Mouse (Mus musculus) limb, embryonic 12.5 days (tissue): ENCODE measurements around the gene Ush2a. TPM values are rescaled to one million over a fixed set of nuclear protein-coding genes. Genes with fewer than 3 reads are reported as not detected.
A peak's percentile ranks its signal among the peaks of the same experiment; 100 is the strongest.

Experiments
- ATAC-seq: fragments of 200-750 bp; cut with Nextera tagmentation; 2 replicates; pipeline ENCODE4 v1.8.0; 2017; ENCODE audit warnings: low read depth, moderate TSS enrichment; ENCODE audit not compliant: insufficient number of reproducible peaks, insufficient read depth, low FRiP score, low TSS enrichment
- H3K27ac ChIP-seq: fragments of 300-500 bp; sonication (generic); 2 replicates; pipeline ENCODE4 v1.5.1; 2016; ENCODE audit warnings: mild to moderate bottlenecking, moderate library complexity
- H3K27me3 ChIP-seq: fragments of 300-500 bp; sonication (generic); 2 replicates; pipeline ENCODE4 v1.6.1; 2016; ENCODE audit warnings: mild to moderate bottlenecking, moderate library complexity
- H3K36me3 ChIP-seq: fragments of 300-500 bp; sonication (generic); 2 replicates; pipeline ENCODE4 v1.6.1; 2016; ENCODE audit warnings: mild to moderate bottlenecking, moderate library complexity
- H3K4me1 ChIP-seq: fragments of 300-500 bp; sonication (generic); replicated peaks from 2 replicates; pipeline ENCODE4 v1.6.1; 2016
- H3K4me2 ChIP-seq: fragments of 300-500 bp; sonication (generic); 2 replicates; pipeline ENCODE4 v1.6.1; 2016; ENCODE audit warnings: mild to moderate bottlenecking, moderate library complexity
- H3K4me3 ChIP-seq: fragments of 300-500 bp; sonication (generic); replicated peaks from 2 replicates; pipeline ENCODE4 v1.5.1; 2016; ENCODE audit warnings: mild to moderate bottlenecking
- H3K9ac ChIP-seq: fragments of 300-500 bp; sonication (generic); replicated peaks from 2 replicates; pipeline ENCODE4 v1.6.1; 2016; ENCODE audit warnings: mild to moderate bottlenecking, moderate library complexity
- H3K9me3 ChIP-seq: fragments of 300-500 bp; sonication (generic); 2 replicates; pipeline ENCODE4 v1.6.1; 2016; ENCODE audit warnings: mild to moderate bottlenecking, moderate library complexity
- WGBS: fragments of 180-500 bp; shearing (Covaris S2); methylation state at CpG from one replicate; pipeline ENCODE4 v1.1.7; 2016; 5-methylcytosine and 5-hydroxymethylcytosine counted together
- polyA plus RNA-seq: library from polyadenylated mRNA; unstranded; fragments of >200 nt; fragmentation: Nextera tagmentation; extraction: Ambion mirVana; gene quantifications from 2 replicates; pipeline ENCODE4 v1.2.1, GENCODE M21; 2016

Gene Ush2a
- polyA plus RNA-seq, 1 experiment from 2014 or later: 0.08 TPM

DNA sequence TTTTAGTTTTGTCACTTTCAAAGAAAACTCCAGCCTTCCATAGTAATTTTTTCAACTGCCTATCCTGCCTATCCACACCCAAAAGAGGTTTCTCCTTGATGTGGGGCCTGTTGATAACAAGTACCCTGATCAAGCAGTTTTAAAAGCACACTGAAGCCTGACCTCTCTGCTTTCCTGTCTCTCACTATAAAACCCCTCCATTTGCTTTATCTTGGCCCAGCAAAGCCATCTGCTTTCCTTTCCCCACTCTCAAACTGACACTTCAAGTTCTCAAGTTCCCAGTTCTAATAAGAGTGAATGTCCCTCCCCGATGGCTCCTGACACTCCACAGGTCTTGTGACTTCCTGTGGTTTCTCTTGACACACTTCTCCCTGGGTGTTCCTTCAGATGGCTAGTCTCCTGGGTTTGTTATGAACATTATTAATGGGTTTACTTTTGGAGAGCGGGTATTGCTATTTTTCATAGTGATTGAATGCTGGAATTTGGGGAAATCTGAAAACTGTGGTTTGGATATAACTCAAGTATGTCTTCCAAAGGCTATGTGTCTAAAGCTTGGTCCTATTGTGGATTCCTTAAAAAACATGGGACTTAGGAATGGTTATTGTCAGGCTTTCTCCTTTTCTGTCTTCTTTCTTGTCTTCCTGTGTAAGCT, 126.1 kb downstream of the Ush2a start:
- Histone ChIP-seq H3K27ac (no peak overlapping the region), H3K9me3 (no peaks in the 10 kb centered on the region), H3K4me1 (no peaks in the 10 kb centered on the region), H3K27me3 (peaks cover 7% of the 10 kb centered on the region), H3K4me3 (no peak overlapping the region), H3K4me2 (no peak overlapping the region), H3K9ac (no peak overlapping the region), H3K36me3 (no peaks in the 10 kb centered on the region)
- 58% methylated on average over 2 of the region's 2 CpGs for WGBS
- ATAC-seq: no peak

- H3K27ac ChIP-seq: no peak overlapping the region
- no peaks in the 10 kb centered on the region for H3K36me3 ChIP-seq
- peak; percentile 42; the same call in 1 of the 2 replicates for ATAC-seq
- H3K9me3 ChIP-seq: no peaks in the 10 kb centered on the region
- H3K4me3 ChIP-seq: no peak overlapping the region
- H3K4me2 ChIP-seq: no peak overlapping the region
- WGBS: 61% methylated on average over 6 of the region's 6 CpGs
- no peaks in the 10 kb centered on the region for H3K4me1 ChIP-seq
- no peak overlapping the region for H3K9ac ChIP-seq
- peaks cover 2% of the 10 kb centered on the region for H3K27me3 ChIP-seq
Observed at GRCm38 (mm10) chr1:188390080-188390479, 128.3 kb downstream of the Ush2a start.

GRCm38 (mm10) chr1:188407176-188407575, 145.4 kb downstream of the Ush2a start:
- H3K36me3 ChIP-seq: no peaks in the 10 kb centered on the region
- H3K4me3 ChIP-seq: no peak overlapping the region
- no peak overlapping the region for H3K27ac ChIP-seq
- H3K9me3 ChIP-seq: no peaks in the 10 kb centered on the region
- H3K4me1 ChIP-seq: no peaks in the 10 kb centered on the region
- no peak overlapping the region for H3K4me2 ChIP-seq
- no peak overlapping the region for H3K9ac ChIP-seq
- WGBS: 91% methylated on average over 4 of the region's 4 CpGs
- no peaks in the 10 kb centered on the region for H3K27me3 ChIP-seq
- no peak for ATAC-seq

- no peaks in the 10 kb centered on the region for H3K36me3 ChIP-seq
- no peak overlapping the region for H3K4me3 ChIP-seq
- H3K4me2 ChIP-seq: no peak overlapping the region
- no peak overlapping the region for H3K27ac ChIP-seq
- H3K9ac ChIP-seq: no peak overlapping the region
- no peak for ATAC-seq
- H3K9me3 ChIP-seq: no peaks in the 10 kb centered on the region
- no peaks in the 10 kb centered on the region for H3K4me1 ChIP-seq
- 76% methylated on average over 8 of the region's 8 CpGs for WGBS
- H3K27me3 ChIP-seq: no peaks in the 10 kb centered on the region
Observed at GRCm38 (mm10) chr1:188407613-188408386, 146.0 kb downstream of the Ush2a start.

GRCm38 (mm10) chr1:188410547-188410946, 148.7 kb downstream of the Ush2a start:
- Histone ChIP-seq H3K27me3 (no peaks in the 10 kb centered on the region), H3K4me3 (no peak overlapping the region), H3K4me2 (no peak overlapping the region), H3K9me3 (no peaks in the 10 kb centered on the region), H3K27ac (no peak overlapping the region), H3K36me3 (no peaks in the 10 kb centered on the region), H3K9ac (no peak overlapping the region), H3K4me1 (no peaks in the 10 kb centered on the region)
- no peak for ATAC-seq
- WGBS: 76% methylated on average over 3 of the region's 3 CpGs

DNA sequence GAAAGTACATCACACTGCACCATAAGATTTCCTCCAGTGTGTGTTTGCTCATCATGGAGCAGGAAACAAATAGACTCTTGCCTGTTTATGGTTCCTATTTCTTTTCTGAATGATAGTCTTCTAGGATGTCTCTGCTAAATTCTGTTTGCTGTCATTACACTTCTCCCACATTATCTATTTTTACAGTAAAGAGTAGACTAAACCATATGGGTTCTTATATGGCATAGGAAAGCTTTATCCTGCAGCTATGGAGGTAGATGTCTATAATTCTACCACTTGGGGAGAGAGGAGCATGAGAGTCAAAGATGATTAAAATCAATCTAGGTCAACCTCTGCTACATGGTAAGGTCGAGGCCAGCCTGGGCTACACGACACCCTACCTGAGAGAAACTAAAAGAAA, 158.7 kb downstream of the Ush2a start:
- Histone ChIP-seq H3K27ac (no peak overlapping the region), H3K9ac (no peak overlapping the region), H3K27me3 (no peaks in the 10 kb centered on the region), H3K4me2 (no peak overlapping the region), H3K36me3 (no peaks in the 10 kb centered on the region), H3K4me3 (no peak overlapping the region), H3K9me3 (no peaks in the 10 kb centered on the region), H3K4me1 (peaks cover 8% of the 10 kb centered on the region; the same call in 1 of the 2 replicates)
- 87% methylated on average over 2 of the region's 2 CpGs for WGBS
- no peak for ATAC-seq

GRCm38 (mm10) chr1:188428172-188428571, 166.3 kb downstream of the Ush2a start:
- 77% methylated on average over 6 of the region's 6 CpGs for WGBS
- Histone ChIP-seq H3K4me2 (no peak overlapping the region), H3K9me3 (no peaks in the 10 kb centered on the region), H3K27ac (no peak overlapping the region), H3K27me3 (no peaks in the 10 kb centered on the region), H3K36me3 (no peaks in the 10 kb centered on the region), H3K4me3 (no peak overlapping the region), H3K9ac (no peak overlapping the region), H3K4me1 (no peaks in the 10 kb centered on the region)
- no peak for ATAC-seq

DNA sequence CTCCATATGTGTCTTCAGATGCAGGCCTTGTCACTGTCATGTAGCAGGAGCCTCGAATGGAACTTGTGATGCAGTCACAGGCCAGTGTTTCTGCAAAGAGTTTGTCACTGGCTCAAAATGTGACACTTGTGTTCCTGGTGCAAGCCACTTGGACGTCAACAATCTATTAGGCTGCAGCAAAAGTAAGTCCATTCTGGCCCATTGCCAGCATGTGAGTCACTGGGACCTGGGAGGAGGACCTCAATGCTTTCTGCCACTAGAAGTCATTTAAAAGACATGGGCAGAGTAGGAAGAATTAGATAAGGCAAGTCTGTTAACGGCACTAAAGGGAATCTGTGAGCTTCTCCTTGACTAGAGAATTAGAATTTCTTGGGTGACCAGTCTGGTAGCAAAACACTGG, 168.9 kb downstream of the Ush2a start:
- Histone ChIP-seq H3K9me3 (no peaks in the 10 kb centered on the region), H3K4me2 (no peak overlapping the region), H3K9ac (no peak overlapping the region), H3K4me3 (no peak overlapping the region), H3K27me3 (no peaks in the 10 kb centered on the region), H3K36me3 (no peaks in the 10 kb centered on the region), H3K4me1 (no peaks in the 10 kb centered on the region), H3K27ac (no peak overlapping the region)
- no peak for ATAC-seq
- WGBS: 66% methylated on average over 3 of the region's 3 CpGs

DNA sequence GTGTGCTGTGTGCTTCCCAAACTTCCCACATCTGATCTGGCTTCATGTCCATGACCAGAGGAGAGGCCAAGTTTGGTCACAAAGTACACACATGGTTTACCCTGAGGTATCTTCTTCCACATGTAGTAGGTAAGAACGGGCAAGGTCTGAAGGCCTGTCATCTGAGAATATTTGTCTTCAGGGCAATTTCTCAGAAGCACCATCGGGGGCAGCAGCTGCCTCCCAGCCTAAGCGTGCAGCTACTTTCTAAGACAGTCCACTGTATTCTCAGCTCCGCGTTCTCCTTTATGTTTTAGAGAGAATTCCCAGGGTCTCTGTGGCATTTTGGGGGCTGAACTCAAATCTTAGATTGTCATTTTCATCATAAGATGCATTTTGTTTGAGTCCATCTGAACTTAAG, 186.1 kb downstream of the Ush2a start:
- Histone ChIP-seq H3K4me2 (no peak overlapping the region), H3K4me3 (no peak overlapping the region), H3K9ac (no peak overlapping the region), H3K9me3 (no peaks in the 10 kb centered on the region), H3K27ac (no peak overlapping the region), H3K4me1 (no peaks in the 10 kb centered on the region), H3K27me3 (no peaks in the 10 kb centered on the region; the same call in 1 of the 2 replicates), H3K36me3 (no peaks in the 10 kb centered on the region)
- no peak for ATAC-seq
- 75% methylated on average over 5 of the region's 5 CpGs for WGBS

DNA sequence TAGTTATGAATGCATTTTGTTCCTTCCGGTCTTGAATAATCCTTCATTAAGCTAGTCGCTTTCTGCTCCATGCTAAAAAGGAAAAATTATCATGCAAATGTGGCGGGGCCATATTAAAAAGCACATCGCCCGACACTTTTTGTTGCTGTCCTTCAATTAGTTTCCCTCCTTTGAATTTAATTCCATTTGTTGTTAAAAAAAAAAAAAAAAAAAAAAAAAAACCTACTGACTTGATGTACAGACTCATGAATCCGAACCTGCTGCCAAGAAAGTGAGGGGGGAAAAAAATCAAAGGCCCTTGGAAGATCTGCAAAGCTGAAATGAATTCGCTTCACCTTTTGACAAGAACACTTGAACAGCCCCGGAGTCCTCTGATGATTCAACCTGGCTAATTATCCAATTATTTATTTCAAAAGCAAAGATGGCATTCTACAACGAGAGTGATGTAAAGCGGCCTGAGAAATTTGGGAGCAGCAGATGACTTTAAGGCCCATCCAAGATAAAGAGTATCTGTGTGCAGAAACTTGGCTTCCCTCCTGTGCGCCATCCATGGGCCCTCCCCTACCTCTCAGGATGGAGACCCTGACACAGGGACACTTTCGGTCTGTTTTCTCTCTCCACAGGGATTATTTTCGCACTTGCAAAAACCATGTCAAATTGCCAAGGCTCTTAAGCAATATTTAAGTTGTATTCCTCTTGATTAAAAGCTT, 194.8 kb downstream of the Ush2a start:
- peaks cover 10% of the 10 kb centered on the region; the same call in 1 of the 2 replicates for H3K27me3 ChIP-seq
- no peak overlapping the region for H3K4me3 ChIP-seq
- H3K27ac ChIP-seq: no peak overlapping the region
- ATAC-seq: no peak
- H3K9me3 ChIP-seq: no peaks in the 10 kb centered on the region
- no peaks in the 10 kb centered on the region for H3K36me3 ChIP-seq
- WGBS: 51% methylated on average over 13 of the region's 13 CpGs
- no peak overlapping the region for H3K9ac ChIP-seq
- H3K4me2 ChIP-seq: no peak overlapping the region
- H3K4me1 ChIP-seq: peaks cover 9% of the 10 kb centered on the region

DNA sequence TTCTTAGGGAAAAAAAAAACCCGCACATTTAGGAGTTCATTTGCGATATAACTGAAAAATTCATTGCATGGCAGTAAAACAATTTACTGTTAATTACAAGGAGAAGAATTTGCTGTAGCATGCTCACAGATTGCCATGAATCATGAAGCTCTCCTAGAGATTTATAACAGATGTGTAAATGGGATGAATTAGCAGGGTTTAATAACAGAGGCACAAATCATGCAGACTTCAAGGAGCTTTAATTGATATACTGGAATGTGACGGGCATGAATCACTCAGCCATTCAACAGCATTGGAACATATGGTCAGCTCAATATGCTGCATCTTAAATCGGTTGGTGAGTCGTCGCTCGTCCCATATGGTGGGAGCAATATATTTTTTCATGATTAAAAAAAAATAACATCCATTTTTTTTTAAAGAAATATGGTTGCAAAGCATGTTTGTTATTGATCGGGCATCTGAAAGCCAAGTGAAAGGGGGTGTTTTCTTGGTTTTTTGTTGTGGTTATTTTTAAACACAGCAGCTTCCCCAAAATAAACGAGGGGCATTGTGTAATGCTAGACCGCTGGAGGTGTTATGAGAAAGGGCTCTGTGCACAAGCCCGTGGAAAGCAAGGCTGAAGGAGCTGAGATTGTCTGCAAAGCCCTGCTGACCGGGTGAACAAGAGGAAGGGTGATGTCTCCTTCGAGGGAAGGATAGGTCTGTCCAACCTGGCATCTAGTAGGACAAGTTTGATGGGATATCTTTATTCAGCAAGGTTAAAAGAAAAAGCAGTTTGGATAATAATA, 195.6 kb downstream of the Ush2a start:
- H3K9me3 ChIP-seq: no peaks in the 10 kb centered on the region
- ATAC-seq: no peak
- H3K9ac ChIP-seq: no peak overlapping the region
- no peak overlapping the region for H3K4me3 ChIP-seq
- 17% methylated on average over 13 of the region's 13 CpGs for WGBS
- H3K4me2 ChIP-seq: 0 out of 2 replicates have a peak overlapping the region, but pooled peaks have one; percentile 24
- no peaks in the 10 kb centered on the region for H3K36me3 ChIP-seq
- peaks cover 10% of the 10 kb centered on the region; the same call in 1 of the 2 replicates for H3K27me3 ChIP-seq
- H3K27ac ChIP-seq: no peak overlapping the region
- H3K4me1 ChIP-seq: peaks cover 9% of the 10 kb centered on the region
